Mouse (Mus musculus) testis, postnatal 10 days (tissue): ENCODE data around the gene Chrnb1.

Source experiments
- DNase-seq: peaks from one replicate; pipeline ENCODE4 v3.0.0; 2021; ENCODE audit warnings: low spot score

The Chrnb1 gene

GRCm38 (mm10) chr11:69795168-69795982 lies at the start of gene Chrnb1:
Gene Chrnb1, minus strand, starts transcription at chr11:69795943.
- DNase-seq: peak; percentile 94

- no peak for DNase-seq
Measured at GRCm38 (mm10) chr11:69838714-69839104, 43.0 kb upstream of the Chrnb1 start.

GRCm38 (mm10) chr11:69837952-69838713 lies 42.4 kb upstream of the Chrnb1 start, which contains the start of gene Tmem256:
Gene Tmem256, plus strand, starts transcription at chr11:69838514.
- DNase-seq: peak; percentile 96

- no peak for DNase-seq
Measured at GRCm38 (mm10) chr11:69837604-69837951, 41.8 kb upstream of the Chrnb1 start, which contains the start of gene Nlgn2. Gene Nlgn2, minus strand, starts transcription at chr11:69837784.

GRCm38 (mm10) chr11:69836703-69837576 lies 41.2 kb upstream of the Chrnb1 start:
- peak; percentile 70 for DNase-seq

- DNase-seq: no peak
Measured at GRCm38 (mm10) chr11:69835966-69836335, 40.2 kb upstream of the Chrnb1 start.

GRCm38 (mm10) chr11:69835326-69835965 lies 39.7 kb upstream of the Chrnb1 start:
- no peak for DNase-seq

- DNase-seq: peak; percentile 65
Measured at GRCm38 (mm10) chr11:69834001-69834549, 38.3 kb upstream of the Chrnb1 start.

- DNase-seq: no peak
Measured at GRCm38 (mm10) chr11:69833554-69833953, 37.8 kb upstream of the Chrnb1 start.

- DNase-seq: no peak
Measured at GRCm38 (mm10) chr11:69828832-69829231, 33.1 kb upstream of the Chrnb1 start.

GRCm38 (mm10) chr11:69823456-69823855 lies 27.7 kb upstream of the Chrnb1 start:
- DNase-seq: no peak

GRCm38 (mm10) chr11:69822080-69822479 lies 26.3 kb upstream of the Chrnb1 start, which contains the start of gene Spem1:
Gene Spem1, minus strand, starts transcription at chr11:69822180.
- DNase-seq: no peak

- no peak for DNase-seq
Measured at GRCm38 (mm10) chr11:69818871-69819270, 23.1 kb upstream of the Chrnb1 start.

GRCm38 (mm10) chr11:69818365-69818764 lies 22.6 kb upstream of the Chrnb1 start, which contains the start of gene Spem2:
Gene Spem2, minus strand, starts transcription at chr11:69818465.
- no peak for DNase-seq

- DNase-seq: no peak
Measured at GRCm38 (mm10) chr11:69816520-69816919, 20.8 kb upstream of the Chrnb1 start.

- DNase-seq: no peak
Measured at GRCm38 (mm10) chr11:69815155-69815554, 19.4 kb upstream of the Chrnb1 start, which contains the start of gene Gm39566. Gene Gm39566, minus strand, starts transcription at chr11:69815298.

- no peak for DNase-seq
Measured at GRCm38 (mm10) chr11:69810280-69810679, 14.5 kb upstream of the Chrnb1 start.

GRCm38 (mm10) chr11:69807641-69808040 lies 11.9 kb upstream of the Chrnb1 start:
- DNase-seq: no peak

GRCm38 (mm10) chr11:69806378-69806777 lies 10.6 kb upstream of the Chrnb1 start:
- no peak for DNase-seq

GRCm38 (mm10) chr11:69804972-69805909 lies 9.5 kb upstream of the Chrnb1 start, which contains the start of gene Tmem102:
Gene Tmem102, minus strand, starts transcription at chr11:69805624.
- DNase-seq: no peak
